Mouse (Mus musculus) heart, embryonic 11.5 days (tissue): ENCODE measurements around the gene Rb1. TPM values are rescaled to one million over a fixed set of nuclear protein-coding genes. Genes with fewer than 3 reads are reported as not detected.

Experiments used
- ATAC-seq: fragments of 200-750 bp; cut with Nextera tagmentation; replicated peaks from 2 replicates; pipeline ENCODE4 v1.8.0; 2017; ENCODE audit warnings: moderate library complexity; ENCODE audit not compliant: insufficient number of reproducible peaks, low FRiP score, low TSS enrichment
- H3K27ac ChIP-seq: fragments of 300-500 bp; sonication (generic); 2 replicates; pipeline ENCODE4 v1.5.1; 2014; ENCODE audit warnings: mild to moderate bottlenecking, low read depth, low read length
- H3K27me3 ChIP-seq: fragments of 300-500 bp; sonication (generic); 2 replicates; pipeline ENCODE4 v1.6.1; 2014; ENCODE audit warnings: mild to moderate bottlenecking, low read length, mixed read lengths; ENCODE audit not compliant: control insufficient read depth, insufficient read depth
- H3K36me3 ChIP-seq: fragments of 300-500 bp; sonication (generic); 2 replicates; pipeline ENCODE4 v1.6.1; 2014; ENCODE audit warnings: mild to moderate bottlenecking, low read length, moderate library complexity, mixed read lengths; ENCODE audit not compliant: control insufficient read depth, insufficient read depth
- H3K4me1 ChIP-seq: fragments of 300-500 bp; sonication (generic); 2 replicates; pipeline ENCODE4 v1.6.1; 2014; ENCODE audit warnings: low read length; ENCODE audit not compliant: control insufficient read depth, insufficient read depth
- H3K4me2 ChIP-seq: fragments of 300-500 bp; sonication (generic); 2 replicates; pipeline ENCODE4 v1.6.1; 2014; ENCODE audit warnings: mild to moderate bottlenecking, moderate library complexity
- H3K4me3 ChIP-seq: fragments of 300-500 bp; sonication (generic); 2 replicates; pipeline ENCODE4 v1.5.1; 2014; ENCODE audit warnings: low read depth, low read length
- H3K9ac ChIP-seq: fragments of 300-500 bp; sonication (generic); 2 replicates; pipeline ENCODE4 v1.6.1; 2014; ENCODE audit warnings: mild to moderate bottlenecking, low read depth, low read length, moderate library complexity
- H3K9me3 ChIP-seq: fragments of 300-500 bp; sonication (generic); replicated peaks from 2 replicates; pipeline ENCODE4 v1.6.1; 2016; ENCODE audit warnings: low read length; ENCODE audit not compliant: control insufficient read depth
- WGBS: fragments of 180-500 bp; shearing (Covaris S2); extraction: QIAGEN DNeasy Blood & Tissue Kit; methylation state at CpG from one replicate; pipeline ENCODE4 v1.1.7; 2014; ENCODE audit not compliant: insufficient replicate concordance; 5-methylcytosine and 5-hydroxymethylcytosine counted together
- polyA plus RNA-seq: library from polyadenylated mRNA; unstranded; fragments of >200 nt; fragmentation: Nextera tagmentation; extraction: Ambion mirVana; gene quantifications from 2 replicates; pipeline ENCODE4 v1.2.1, GENCODE M21; 2014

The Rb1 gene
- polyA plus RNA-seq, 1 experiment from 2014 or later = 15.6 TPM

DNA sequence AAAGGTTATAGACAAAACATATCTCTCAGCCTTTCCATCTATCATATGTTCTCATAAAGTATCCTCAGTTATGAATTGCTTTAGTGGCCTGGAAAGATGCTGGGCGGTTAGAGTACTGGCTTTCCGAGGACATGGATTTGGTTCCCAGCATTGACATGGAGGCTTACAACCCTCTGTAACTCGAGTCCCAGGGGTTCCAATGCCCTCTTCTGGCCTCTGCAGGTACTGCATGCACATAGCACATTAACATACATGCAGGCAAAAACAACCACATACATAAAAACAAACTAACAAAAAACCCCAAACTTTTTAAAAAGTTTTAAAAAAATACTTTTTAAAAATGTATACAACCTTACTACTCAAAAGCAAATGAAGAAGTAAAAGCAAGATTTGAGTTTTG is 59.5 kb downstream of the Rb1 start:
- no peak overlapping the region for H3K4me2 ChIP-seq
- WGBS = 80% methylated on average over 3 of the region's 3 CpGs
- H3K9me3 ChIP-seq = 0 out of 2 replicates have a peak, but pooled peaks cover 2% of the 10 kb centered on the region
- no peaks in the 10 kb centered on the region for H3K36me3 ChIP-seq
- H3K27me3 ChIP-seq = no peaks in the 10 kb centered on the region
- no peak overlapping the region for H3K27ac ChIP-seq
- H3K4me1 ChIP-seq = peaks cover 3% of the 10 kb centered on the region; the same call in 1 of the 2 replicates
- H3K4me3 ChIP-seq = no peak overlapping the region
- no peak for ATAC-seq
- H3K9ac ChIP-seq = no peak overlapping the region

DNA sequence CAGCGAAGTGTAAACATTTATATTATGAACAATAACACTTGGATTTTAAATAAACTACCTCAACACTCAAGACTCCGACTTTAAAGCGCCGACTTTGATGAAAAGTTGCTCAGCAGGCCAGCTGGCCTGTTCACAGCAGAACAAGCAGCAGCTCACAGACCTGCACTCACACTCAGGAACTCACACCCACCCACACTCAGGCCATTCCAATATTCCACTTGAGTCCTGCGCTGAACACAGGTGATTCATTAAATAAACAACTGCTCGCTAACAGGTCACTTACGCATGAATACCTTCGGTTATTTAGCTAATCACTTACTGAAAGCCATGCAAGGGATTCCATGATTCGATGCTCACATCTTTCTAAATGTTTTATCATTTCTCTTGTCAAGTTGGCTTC is 63.4 kb downstream of the Rb1 start:
- 91% methylated on average over 9 of the region's 9 CpGs for whole genome bisulfite sequencing
- Histone ChIP-seq H3K36me3 (no peaks in the 10 kb centered on the region), H3K4me3 (no peak overlapping the region), H3K4me1 (no peaks in the 10 kb centered on the region), H3K9me3 (0 out of 2 replicates have a peak, but pooled peaks cover 2% of the 10 kb centered on the region), H3K4me2 (no peak overlapping the region), H3K27me3 (no peaks in the 10 kb centered on the region), H3K27ac (no peak overlapping the region), H3K9ac (no peak overlapping the region)
- ATAC-seq = no peak

DNA sequence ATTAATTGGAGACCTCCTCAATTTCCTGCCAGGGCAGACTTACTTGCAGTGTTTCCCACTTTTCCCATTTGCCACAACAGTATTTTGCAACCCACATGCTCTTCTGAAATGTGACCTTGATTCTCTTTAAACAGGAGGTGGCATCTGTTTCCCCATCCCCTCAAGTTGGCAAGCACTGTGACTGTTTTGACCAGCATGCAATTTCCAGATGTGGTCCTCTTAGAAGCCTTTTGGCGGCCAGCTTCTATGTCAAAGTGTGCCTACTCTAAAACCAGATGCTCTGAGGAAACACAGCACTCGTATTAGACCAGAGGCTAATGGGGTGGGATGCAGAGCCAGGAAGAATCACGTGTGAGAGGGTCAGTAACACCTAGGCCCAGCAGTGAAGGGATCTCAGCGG is 67.4 kb downstream of the Rb1 start:
- no peak for ATAC-seq
- Histone ChIP-seq H3K4me2 (no peak overlapping the region), H3K4me3 (no peak overlapping the region), H3K27ac (no peak overlapping the region), H3K9ac (no peak overlapping the region), H3K4me1 (no peaks in the 10 kb centered on the region), H3K9me3 (no peaks in the 10 kb centered on the region), H3K27me3 (no peaks in the 10 kb centered on the region), H3K36me3 (no peaks in the 10 kb centered on the region)
- WGBS = 59% methylated on average over 4 of the region's 4 CpGs

- Histone ChIP-seq H3K4me1 (no peaks in the 10 kb centered on the region), H3K27ac (no peak overlapping the region)
- WGBS = 66% methylated on average over 7 of the region's 7 CpGs
These were observed 68.3 kb downstream of the Rb1 start for GRCm38 (mm10) chr14:73257348-73257747.

DNA sequence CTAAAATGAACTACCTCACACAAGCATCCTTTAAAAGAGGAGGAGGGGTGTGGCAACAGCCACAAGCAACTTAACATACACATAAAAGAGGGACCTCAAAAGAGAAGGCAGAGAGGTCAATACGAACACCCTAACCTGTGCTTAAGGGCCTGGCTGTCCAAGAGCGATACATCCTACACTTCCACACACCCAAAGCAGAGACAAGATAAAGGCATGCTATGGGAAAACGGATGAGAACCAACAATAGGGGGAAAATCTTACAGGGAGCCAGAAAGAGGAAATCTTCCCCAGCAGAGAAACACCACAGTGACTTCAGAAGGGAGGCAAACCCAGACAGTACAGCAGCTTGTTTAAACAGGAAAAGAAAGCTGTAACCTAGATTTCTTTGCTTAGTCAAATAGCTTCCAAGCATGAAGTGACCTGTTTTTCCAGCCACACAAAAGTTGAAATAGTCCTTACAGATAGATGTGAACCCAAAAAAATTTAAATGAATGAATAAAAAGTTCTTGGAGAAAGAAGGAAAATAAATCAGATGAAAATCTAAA is 70.1 kb downstream of the Rb1 start:
- 53% methylated on average over 3 of the region's 3 CpGs for WGBS
- Histone ChIP-seq H3K4me2 (no peak overlapping the region), H3K36me3 (no peaks in the 10 kb centered on the region), H3K9me3 (no peaks in the 10 kb centered on the region), H3K27ac (no peak overlapping the region), H3K27me3 (no peaks in the 10 kb centered on the region), H3K4me1 (no peaks in the 10 kb centered on the region), H3K4me3 (no peak overlapping the region), H3K9ac (no peak overlapping the region)
- no peak for ATAC-seq

More at GRCm38 (mm10) chr14:73257348-73257747, 68.3 kb downstream of the Rb1 start:
- no peaks in the 10 kb centered on the region for H3K36me3 ChIP-seq
- H3K4me3 ChIP-seq = no peak overlapping the region
- H3K27me3 ChIP-seq = no peaks in the 10 kb centered on the region
- H3K9ac ChIP-seq = no peak overlapping the region
- H3K9me3 ChIP-seq = no peaks in the 10 kb centered on the region
- no peak for ATAC-seq
- no peak overlapping the region for H3K4me2 ChIP-seq

DNA sequence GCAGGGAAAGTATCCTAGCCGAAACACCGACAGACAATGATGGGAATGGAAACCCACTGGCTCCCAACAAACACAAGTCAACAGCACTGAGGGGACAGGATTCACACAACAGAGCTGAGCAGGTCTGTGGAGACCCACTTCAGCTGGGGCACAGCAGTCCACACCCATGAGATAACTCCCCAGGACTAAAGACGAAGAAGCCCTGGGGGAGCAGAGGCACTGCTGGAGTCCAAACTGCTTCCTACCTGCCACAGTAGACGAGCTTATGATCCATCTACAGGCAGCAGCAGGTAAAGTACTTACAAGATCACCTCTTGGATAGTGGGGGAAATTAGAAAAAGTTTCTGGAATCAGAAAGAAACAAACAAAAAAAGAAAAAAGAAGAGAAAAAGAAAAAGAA is 71.2 kb downstream of the Rb1 start:
- no peaks in the 10 kb centered on the region for H3K27me3 ChIP-seq
- H3K9ac ChIP-seq = no peak overlapping the region
- H3K36me3 ChIP-seq = no peaks in the 10 kb centered on the region
- no peaks in the 10 kb centered on the region for H3K9me3 ChIP-seq
- no peak overlapping the region for H3K27ac ChIP-seq
- ATAC-seq = no peak
- no peak overlapping the region for H3K4me2 ChIP-seq
- 70% methylated on average over 4 of the region's 4 CpGs for WGBS
- H3K4me3 ChIP-seq = no peak overlapping the region
- H3K4me1 ChIP-seq = no peaks in the 10 kb centered on the region

DNA sequence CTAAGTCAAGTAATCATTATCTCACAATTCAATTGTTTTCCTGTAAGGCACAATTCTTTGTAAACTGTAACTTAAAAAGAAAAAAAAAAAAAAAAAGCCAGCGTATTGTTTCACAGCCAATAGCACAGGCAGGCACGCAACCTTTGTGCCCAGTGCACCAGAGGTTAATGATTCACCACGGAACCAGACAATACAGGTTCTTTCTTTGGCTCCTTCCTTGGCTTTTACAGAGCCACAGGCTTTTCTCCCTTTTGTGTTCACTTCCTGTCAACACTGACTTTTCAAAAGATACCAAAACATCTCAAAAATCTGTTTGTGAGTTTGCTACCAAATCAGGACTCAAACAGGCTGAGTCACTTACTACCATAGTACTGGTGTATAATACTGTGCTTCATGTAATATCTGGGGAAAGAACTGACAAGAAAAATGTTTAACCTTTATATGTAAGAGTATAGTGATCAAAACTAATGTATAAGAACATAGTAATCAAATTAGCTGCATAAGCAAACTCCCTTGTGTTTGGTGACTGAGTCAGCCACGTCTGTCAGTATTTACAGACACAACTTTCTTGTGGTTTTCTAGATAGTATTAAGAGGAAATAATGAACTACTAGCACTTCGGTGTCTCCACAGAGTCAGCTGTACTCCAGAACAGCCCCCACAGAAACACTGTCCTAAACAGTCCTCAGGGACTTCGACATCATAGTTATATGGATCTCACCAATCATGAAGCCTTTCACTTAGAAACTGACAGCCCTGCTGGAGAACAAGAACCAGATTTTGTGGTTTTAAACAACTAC is 72.0 kb downstream of the Rb1 start:
- no peak for ATAC-seq
- Histone ChIP-seq H3K27me3 (no peaks in the 10 kb centered on the region), H3K4me3 (no peak overlapping the region), H3K4me2 (no peak overlapping the region), H3K9ac (no peak overlapping the region), H3K4me1 (no peaks in the 10 kb centered on the region), H3K9me3 (no peaks in the 10 kb centered on the region), H3K36me3 (no peaks in the 10 kb centered on the region), H3K27ac (no peak overlapping the region)
- WGBS = 58% methylated on average over 6 of the region's 6 CpGs

DNA sequence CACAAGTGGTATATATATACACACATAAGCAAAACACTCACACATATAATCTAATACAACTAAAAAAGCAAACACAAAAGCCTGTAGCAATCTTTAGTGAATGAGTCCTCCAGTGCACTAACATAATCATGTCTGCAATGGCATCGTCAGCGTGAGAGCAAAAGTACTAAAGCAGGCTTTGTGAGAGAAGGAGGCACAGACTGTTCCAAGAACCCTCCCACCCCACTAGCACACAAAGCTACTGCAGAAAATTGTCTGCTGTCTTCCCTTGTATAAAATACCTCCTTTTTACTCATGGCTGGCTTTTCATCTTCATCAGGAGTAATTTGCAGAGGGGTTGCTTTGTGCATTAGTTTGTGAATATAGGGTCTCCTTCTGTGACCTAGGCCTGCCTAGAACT is 73.3 kb downstream of the Rb1 start:
- no peaks in the 10 kb centered on the region for H3K36me3 ChIP-seq
- 81% methylated on average over 2 of the region's 2 CpGs for WGBS
- no peak overlapping the region for H3K27ac ChIP-seq
- no peak overlapping the region for H3K4me3 ChIP-seq
- H3K27me3 ChIP-seq = no peaks in the 10 kb centered on the region
- no peak overlapping the region for H3K4me2 ChIP-seq
- ATAC-seq = no peak
- H3K4me1 ChIP-seq = no peaks in the 10 kb centered on the region
- no peak overlapping the region for H3K9ac ChIP-seq
- no peaks in the 10 kb centered on the region for H3K9me3 ChIP-seq

DNA sequence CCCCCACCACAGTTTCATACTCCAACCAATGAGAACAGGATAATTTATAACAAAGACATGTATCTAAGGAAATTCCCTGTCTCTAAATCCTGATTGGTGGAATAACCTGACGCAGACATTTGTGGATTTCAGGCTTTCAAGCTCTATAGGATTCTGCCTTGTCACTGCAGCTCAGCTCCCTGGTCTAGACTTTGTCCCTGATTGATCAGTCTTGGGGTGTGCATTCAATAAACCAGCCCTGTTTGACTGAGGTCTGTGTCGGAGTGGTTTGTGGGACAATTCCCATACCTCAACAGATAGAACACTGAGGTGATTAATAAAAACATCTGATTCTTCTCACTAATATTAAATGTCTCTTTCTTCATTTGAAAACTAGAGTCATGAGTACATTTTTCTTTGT is 75.6 kb downstream of the Rb1 start:
- Histone ChIP-seq H3K4me1 (no peaks in the 10 kb centered on the region), H3K4me2 (no peak overlapping the region), H3K9me3 (no peaks in the 10 kb centered on the region), H3K27ac (no peak overlapping the region), H3K4me3 (no peak overlapping the region), H3K9ac (no peak overlapping the region), H3K27me3 (no peaks in the 10 kb centered on the region), H3K36me3 (no peaks in the 10 kb centered on the region)
- WGBS = 93% methylated on average over 2 of the region's 2 CpGs
- ATAC-seq = no peak
